Mouse (Mus musculus): ENCODE data around the gene Tia1.

- TF ChIP-seq CTCF (IDR thresholded peaks at IDR 0.05; ENCODE audit: low read depth) = no peak
- no peak for TF ChIP-seq EP300 (IDR thresholded peaks at IDR 0.05; ENCODE audit: low read depth)
These were observed 4.0 kb upstream of the Tia1 start for GRCm38 (mm10) chr6:86399995-86400394.
